8 mouse cellular contexts compared by ENCODE assay signal in the genomic region with DNA sequence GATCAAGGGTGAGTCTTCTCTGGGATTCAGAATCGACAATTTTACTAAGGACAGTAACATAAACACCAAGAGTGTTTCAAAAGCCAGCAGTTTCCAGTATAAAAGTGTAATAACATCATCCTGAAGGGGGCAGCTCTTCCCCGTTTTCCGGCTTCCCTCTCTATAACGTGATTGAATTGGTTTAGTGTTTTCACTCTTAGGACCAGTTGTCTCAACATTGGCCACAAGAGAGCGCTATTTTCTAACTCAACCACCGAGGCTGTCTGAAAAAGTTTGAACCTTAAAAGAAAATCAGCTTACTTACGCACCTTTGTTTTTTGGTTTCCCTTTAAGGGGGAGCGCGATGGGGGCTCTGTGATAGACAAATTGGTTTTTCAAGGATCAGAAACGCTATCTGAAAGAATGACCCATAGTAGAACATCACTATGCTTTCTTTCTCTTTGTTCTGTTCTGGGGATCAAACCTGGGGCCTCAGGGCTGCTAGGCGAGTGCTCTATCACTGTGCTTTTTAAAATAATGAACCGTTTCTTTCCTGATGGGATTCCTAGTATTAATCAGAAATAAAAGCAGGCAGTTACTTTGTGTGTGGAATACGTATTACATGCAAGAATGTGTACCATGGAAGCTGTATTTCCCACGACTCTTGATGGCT. TPM values are rescaled to one million over a fixed set of nuclear protein-coding genes. Genes with fewer than 3 reads are reported as not detected.
DNase-seq lines count a peak whose midpoint lies in the region; ATAC-seq and TF ChIP-seq lines count a peak whose summit lies in the region.

No protein-coding gene starts in this region.

- H3K4me2 ChIP-seq in hindbrain, embryonic 14.5 days (replicated peaks), result no peak overlapping the region
- 0 out of 2 replicates have a peak overlapping the region, but pooled peaks have one; percentile 6 for H3K4me2 ChIP-seq in lung, postnatal 0 days (replicated peaks; ENCODE audit: low read depth, low read length)

- TF ChIP-seq CTCF in Patski (IDR thresholded peaks at IDR 0.05), result peak; percentile 83
- TF ChIP-seq CTCF in lung, postnatal 0 days (IDR thresholded peaks at IDR 0.05), result peak; percentile 90

- WGBS in hindbrain, embryonic 14.5 days, result 21% methylated on average over 14 of the region's 14 CpGs
- WGBS in lung, postnatal 0 days, result 17% methylated on average over 14 of the region's 14 CpGs

- TF ChIP-seq EP300 in lung, postnatal 0 days (IDR thresholded peaks at IDR 0.05), result no peak; the same call in 1 of the 2 replicates

- POLR2A ChIA-PET in Patski (lab: Charles Lee), result no interaction called here

- no peaks in the 10 kb centered on the region for H3K36me3 ChIP-seq in hindbrain, embryonic 14.5 days (replicated peaks; ENCODE audit: control insufficient read depth, insufficient read depth)
- no peaks in the 10 kb centered on the region for H3K36me3 ChIP-seq in lung, postnatal 0 days (ENCODE audit: insufficient read depth, low read length)

- peak; percentile 82 for ATAC-seq in Patski
- peak; percentile 79; the same call in 1 of the 2 replicates for ATAC-seq in hindbrain, embryonic 14.5 days (ENCODE audit: low FRiP score)
- peak; percentile 67 for ATAC-seq in lung, postnatal 0 days

- in situ Hi-C loops in Patski (cut with MboI; ENCODE audit: low pct_unique_long_range_greater_than_20kb), result loop anchor here (5.0 kb wide), 1 partner anchor 175 kb away; no protein-coding TSS in a partner anchor

- no peak overlapping the region for H3K27ac ChIP-seq in hindbrain, embryonic 14.5 days
- no peak overlapping the region for H3K27ac ChIP-seq in lung, postnatal 0 days (ENCODE audit: low read length)

- H3K4me3 ChIP-seq in hindbrain, embryonic 14.5 days (replicated peaks; ENCODE audit: low read length), result no peak overlapping the region
- H3K4me3 ChIP-seq in lung, postnatal 0 days (ENCODE audit: low read depth, low read length), result no peak overlapping the region; the same call in 1 of the 2 replicates

- CTCF ChIA-PET in Patski (lab: Charles Lee), result interaction anchor here (1.1 to 5.8 kb wide), 22 partner anchors 9 to 343 kb away, joined by 3 to 99 read pairs (median 4); a partner anchor contains a TSS

- H3K4me1 ChIP-seq in hindbrain, embryonic 14.5 days (replicated peaks; ENCODE audit: control insufficient read depth, insufficient read depth, low read length), result no peaks in the 10 kb centered on the region
- H3K4me1 ChIP-seq in lung, postnatal 0 days (ENCODE audit: insufficient read depth, low read depth, low read length), result no peaks in the 10 kb centered on the region

- no peaks in the 10 kb centered on the region for H3K27me3 ChIP-seq in Patski
- H3K27me3 ChIP-seq in hindbrain, embryonic 14.5 days (ENCODE audit: control insufficient read depth, insufficient read depth, low read length), result no peaks in the 10 kb centered on the region
- no peaks in the 10 kb centered on the region for H3K27me3 ChIP-seq in lung, postnatal 0 days (replicated peaks; ENCODE audit: insufficient read depth, low read length)

- DNase-seq in Patski (ENCODE audit: low read depth, low spot score), result no peak
- peak; percentile 60 to 83 for DNase-seq in cerebellum, postnatal 25 days
- DNase-seq in frontal cortex, postnatal 25 days (ENCODE audit: low spot score in 2 of 2), result peak; percentile 41 to 79
- DNase-seq in hindbrain, embryonic 14.5 days (ENCODE audit: low spot score), result peak; percentile 98
- peak; percentile 83 to 92 for DNase-seq in layer of hippocampus, postnatal 14 days (ENCODE audit: low spot score in 2 of 2)
- DNase-seq in lung, postnatal 0 days (ENCODE audit: low spot score), result peak; percentile 94
- DNase-seq in ovary, postnatal 36 days (ENCODE audit: low spot score), result peak; percentile 39
- DNase-seq in thymus, postnatal 36 days, result peak; percentile 66 to 73

- H3K9me3 ChIP-seq in hindbrain, embryonic 14.5 days (ENCODE audit: control insufficient read depth, low read length), result no peaks in the 10 kb centered on the region
- H3K9me3 ChIP-seq in lung, postnatal 0 days (ENCODE audit: low read length), result no peaks in the 10 kb centered on the region

- H3K9ac ChIP-seq in hindbrain, embryonic 14.5 days, result no peak overlapping the region
- no peak overlapping the region for H3K9ac ChIP-seq in lung, postnatal 0 days (replicated peaks; ENCODE audit: low read depth)

RNA-seq across cellular contexts. Expression of a gene that starts 18.2 kb away (rescaled TPM):
- 8.6 TPM for polyA plus RNA-seq in Patski (2021)
- polyA plus RNA-seq in hindbrain, embryonic 14.5 days (2014; fragmentation: Nextera tagmentation; extraction: Ambion mirVana), result 5.8 and 6.3 TPM in 2 replicates
- total RNA-seq in layer of hippocampus, postnatal 14 days (2021), result 1 to 10 TPM; 3.3 to 3.4 TPM
- polyA plus RNA-seq in lung, postnatal 0 days (2015; fragmentation: Nextera tagmentation; extraction: Ambion mirVana), result 1.5 and 1.8 TPM in 2 replicates
